Mouse (Mus musculus) CH12.LX (cell line): Measurements from ENCODE around the gene Cbfb. TPM values are rescaled to one million over a fixed set of nuclear protein-coding genes. Genes with fewer than 3 reads are reported as not detected.

Source experiments
- DNase-seq: peaks from one replicate; pipeline ENCODE4 v3.0.0-alpha.2; 2013; ENCODE audit errors: extremely low read depth
- H3K27ac ChIP-seq: 2 replicates; pipeline ENCODE4 v1.5.1; 2012; ENCODE audit warnings: low read depth, mild to moderate bottlenecking, control low read depth, moderate library complexity; ENCODE audit not compliant: insufficient read depth
- H3K27me3 ChIP-seq: replicated peaks from 2 replicates; pipeline ENCODE3; 2012; ENCODE audit warnings: inconsistent platforms
- H3K36me3 ChIP-seq, 2 experiments: replicated peaks in 1 of 2; 2 replicates each; pipeline versions ENCODE3 to v1.6.1; 2012; ENCODE audit warnings: inconsistent platforms in 1 of 2, low read length in 1 of 2, mild to moderate bottlenecking in 1 of 2, mixed read lengths in 1 of 2, moderate library complexity in 1 of 2; ENCODE audit not compliant: control insufficient read depth in 1 of 2, insufficient read depth in 1 of 2
- H3K4me1 ChIP-seq, 2 experiments: 2 replicates each; pipeline ENCODE4 v1.6.1; 2012; ENCODE audit warnings: inconsistent platforms in 1 of 2, moderate library complexity in 1 of 2; ENCODE audit not compliant: insufficient read depth in 2 of 2, control insufficient read depth in 1 of 2
- H3K4me2 ChIP-seq: 2 replicates; pipeline ENCODE4 v1.6.1; 2012; ENCODE audit warnings: low read depth, mild to moderate bottlenecking, control low read depth; ENCODE audit not compliant: poor library complexity, insufficient read depth, severe bottlenecking
- H3K4me3 ChIP-seq, 3 experiments: fragments of 150-350 bp in 1 of 3; sonication (generic) in 1 of 3; replicated peaks in 1 of 3; 2 replicates each; pipeline versions ENCODE3 to v1.5.1; 2011 to 2012; ENCODE audit warnings: low read depth in 2 of 3, low read length in 2 of 3, mild to moderate bottlenecking in 2 of 3, moderate library complexity in 2 of 3, control low read depth in 1 of 3, improper control_type of control experiment in 1 of 3, inconsistent platforms in 1 of 3, mixed read lengths in 1 of 3; ENCODE audit not compliant: poor library complexity in 1 of 3
- H3K79me2 ChIP-seq: replicated peaks from 2 replicates; pipeline ENCODE4 v1.6.1; 2012; ENCODE audit warnings: mild to moderate bottlenecking, moderate library complexity; ENCODE audit not compliant: control insufficient read depth, poor library complexity, insufficient read depth, severe bottlenecking; ENCODE audit errors: extremely low read depth
- H3K9ac ChIP-seq: 2 replicates; pipeline ENCODE4 v1.6.1; 2012; ENCODE audit warnings: low read depth, mild to moderate bottlenecking, control low read depth, moderate library complexity; ENCODE audit not compliant: insufficient read depth
- H3K9me3 ChIP-seq: replicated peaks from 2 replicates; pipeline ENCODE3; 2012; ENCODE audit warnings: low read length, inconsistent platforms, mixed read lengths
- CHD2 ChIP-seq: IDR thresholded peaks from 2 replicates; pipeline ENCODE4 v1.6.1; 2011; ENCODE audit warnings: low read length, improper control_type of control experiment
- ELF1 ChIP-seq: IDR thresholded peaks from 2 replicates; pipeline ENCODE4 v1.6.1; 2014; ENCODE audit warnings: low read depth, mild to moderate bottlenecking, inconsistent platforms, low read length, improper control_type of control experiment
- EP300 ChIP-seq: IDR thresholded peaks from 2 replicates; pipeline ENCODE4 v1.6.1; 2011; ENCODE audit warnings: low read length, improper control_type of control experiment
- IRF4 ChIP-seq: IDR thresholded peaks from 2 replicates; pipeline ENCODE4 v1.6.1; 2014; ENCODE audit warnings: low read depth, mild to moderate bottlenecking, inconsistent platforms, low read length, improper control_type of control experiment
- JUND ChIP-seq: conservative IDR thresholded peaks from 2 replicates; pipeline ENCODE4 v1.6.1; 2011; ENCODE audit warnings: low read depth, low read length, improper control_type of control experiment
- NRF1 ChIP-seq: IDR thresholded peaks from 2 replicates; pipeline ENCODE4 v1.6.1; 2014; ENCODE audit warnings: low read depth, mild to moderate bottlenecking, inconsistent platforms, low read length, improper control_type of control experiment, moderate library complexity
- PAX5 ChIP-seq: IDR thresholded peaks from 2 replicates; pipeline ENCODE4 v1.6.1; 2012; ENCODE audit warnings: low read length, inconsistent platforms, mixed read lengths
- UBTF ChIP-seq: IDR thresholded peaks from 2 replicates; pipeline ENCODE4 v1.6.1; 2012; ENCODE audit warnings: low read depth, mild to moderate bottlenecking, inconsistent platforms, low read length, improper control_type of control experiment, moderate library complexity
- ZNF384 ChIP-seq: IDR thresholded peaks from 2 replicates; pipeline ENCODE4 v1.6.1; 2012; ENCODE audit warnings: low read depth, low read length, improper control_type of control experiment, inconsistent platforms
- dilution Hi-C: fragments of 300-500 bp; cut with MboI; formaldehyde crosslinking; loops from 2 replicates; pipeline ENCODE4 v1.14.3; 2020; ENCODE audit warnings: low sequenced_read_pairs; ENCODE audit not compliant: extremely low pct_unique_long_range_greater_than_20kb, extremely low pct_ligation_motif_present
- in situ Hi-C: fragments of 300-500 bp; cut with MboI; formaldehyde crosslinking; loops from 3 replicates; pipeline ENCODE4 v1.14.3; 2019; ENCODE audit warnings: low sequenced_read_pairs, low pct_ligation_motif_present, low pct_unique_long_range_greater_than_20kb, mixed read lengths
- polyA plus RNA-seq: library from polyadenylated mRNA; unstranded; fragments of >175 nt; gene quantifications from 2 replicates; pipeline ENCODE4 v1.2.1, GENCODE M21; 2012; ENCODE audit warnings: low read depth; ENCODE audit not compliant: insufficient read length
- total RNA-seq, 2 experiments: library from RNA; depleted of rRNA; stranded (reverse); fragments of 300-350 nt in 1 of 2; fragments of >200 nt in 1 of 2; gene quantifications; 2 replicates each; pipeline ENCODE4 v1.2.3; 2012 to 2014

Gene Cbfb
- total and polyA plus RNA-seq, 3 experiments, result 49.7 to 170 (median 97.7) TPM

- no peak for TF ChIP-seq JUND
- TF ChIP-seq IRF4, result no peak
- TF ChIP-seq CHD2, result peak; percentile 57; the same call in 1 of the 2 replicates
- TF ChIP-seq ELF1, result 0 out of 2 replicates have a peak, but pooled peaks have one; percentile 22
Observed at GRCm38 (mm10) chr8:105259721-105260320, 89.3 kb downstream of the Cbfb start (continued).

DNA sequence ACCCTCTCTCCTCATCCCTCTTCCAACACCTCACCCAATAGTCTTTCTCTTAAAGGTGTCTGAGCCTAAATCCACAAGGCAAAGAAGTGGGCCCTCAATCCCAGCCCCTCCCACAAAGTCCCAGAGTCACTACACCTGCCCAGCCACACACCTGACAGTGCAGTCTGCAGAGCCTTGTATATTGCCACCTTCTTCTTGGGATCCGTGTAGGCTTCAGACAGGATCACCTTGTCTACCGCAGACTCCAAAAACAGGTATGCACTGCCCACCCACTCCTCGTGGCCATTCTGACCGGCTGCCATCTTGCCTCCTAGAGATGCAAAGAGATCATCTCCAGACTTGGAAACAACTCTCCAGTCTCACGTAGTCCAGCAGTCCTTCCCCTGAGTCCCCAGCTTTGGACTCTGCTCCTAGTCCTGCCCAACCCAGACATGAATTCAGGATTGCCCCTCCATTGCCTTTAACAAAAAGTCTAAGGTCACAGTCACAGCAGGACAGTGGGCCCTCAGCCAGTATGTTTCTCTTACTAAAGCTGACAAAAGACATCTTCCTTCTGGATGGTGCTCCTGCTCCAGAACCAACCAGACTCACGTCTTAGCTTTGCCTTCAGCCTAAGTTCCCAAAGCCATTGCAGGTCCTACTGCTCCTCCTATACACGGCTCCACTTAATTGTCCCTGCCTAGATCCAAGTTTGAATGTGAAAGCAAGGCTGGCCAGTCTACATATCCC is 90.1 kb downstream of the Cbfb start:
- no peaks in the 10 kb centered on the region for H3K27me3 ChIP-seq
- in situ Hi-C loops (no loop called here), dilution Hi-C loops (no loop called here)
- DNase-seq, result no peak
- no peak overlapping the region for H3K4me2 ChIP-seq
- no peak overlapping the region for H3K27ac ChIP-seq
- peaks cover 4% of the 10 kb centered on the region for H3K9me3 ChIP-seq
- H3K4me1 ChIP-seq, result peaks cover 9 to 38% of the 10 kb centered on the region in 2 experiments; a peak in 3 of 4 replicates
- no peak overlapping the region for H3K9ac ChIP-seq
- no peak overlapping the region for H3K4me3 ChIP-seq
- TF ChIP-seq EP300 (no peak), JUND (no peak), ZNF384 (no peak), PAX5 (no peak)
- TF ChIP-seq, all 38 proteins: peak for 0
- Histone ChIP-seq H3K79me2 (no peaks in the 10 kb centered on the region), H3K36me3 (peaks cover 15 to 42% of the 10 kb centered on the region in 2 experiments)

DNA sequence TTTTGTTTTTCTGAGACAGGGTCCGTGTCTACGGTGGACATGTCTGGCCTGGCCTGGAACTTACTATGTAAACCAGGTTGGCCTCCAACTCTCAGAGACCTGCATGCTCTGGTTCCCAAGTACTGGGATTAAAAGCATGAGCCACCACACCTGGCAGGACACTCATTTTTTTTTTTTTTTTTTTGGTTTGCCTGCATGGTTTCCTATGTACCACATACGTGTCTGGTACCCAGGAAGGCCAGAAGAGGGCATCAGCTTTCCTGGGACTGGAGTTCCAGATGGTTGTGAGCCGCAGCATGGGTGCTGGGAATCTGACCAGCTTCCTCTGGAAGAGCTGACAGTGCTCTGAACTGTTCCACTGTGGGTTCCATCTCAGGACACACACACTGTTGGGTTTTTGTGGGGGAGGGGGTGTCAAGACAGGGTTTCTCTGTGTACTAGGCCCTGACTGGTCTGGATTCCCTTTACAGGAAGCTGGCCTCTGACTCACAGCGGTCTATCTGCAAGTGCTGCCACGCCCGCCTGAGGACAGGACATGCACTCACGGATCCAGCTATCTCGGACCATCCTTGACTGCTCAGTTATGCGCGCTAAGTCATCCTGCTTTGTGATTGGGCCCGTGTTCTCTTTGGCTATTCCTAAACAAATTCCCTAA is 91.0 kb downstream of the Cbfb start:
- no peaks in the 10 kb centered on the region for H3K27me3 ChIP-seq
- in situ Hi-C loops (no loop called here), dilution Hi-C loops (no loop called here)
- peaks cover 7% of the 10 kb centered on the region for H3K9me3 ChIP-seq
- no peak overlapping the region for H3K4me3 ChIP-seq
- H3K4me2 ChIP-seq, result no peak overlapping the region
- H3K9ac ChIP-seq, result no peak overlapping the region
- no peaks in the 10 kb centered on the region for H3K79me2 ChIP-seq
- DNase-seq, result no peak
- TF ChIP-seq NRF1 (no peak), UBTF (no peak)
- peaks cover 15 to 35% of the 10 kb centered on the region in 2 experiments for H3K36me3 ChIP-seq
- H3K27ac ChIP-seq, result no peak overlapping the region
- peaks cover 9 to 42% of the 10 kb centered on the region in 2 experiments; a peak in 3 of 4 replicates for H3K4me1 ChIP-seq
